Mouse (Mus musculus): ENCODE measurements at regions not wholly inside any gene's neighbourhood (a gene's known extent, or its start where the extent isn't known, plus 50 kb on each side); places are given as distances from the start of the nearest gene placed in this dataset.
A peak's percentile ranks its signal among the peaks of the same experiment; 100 is the strongest.

- 65% methylated on average over 5 of the region's 5 CpGs for WGBS
- peak; percentile 50 for DNase-seq (ENCODE audit: low spot score)
Observed at GRCm38 (mm10) chr4:39644849-39645248, 194.8 kb downstream of the 1700009N14Rik start.

DNA sequence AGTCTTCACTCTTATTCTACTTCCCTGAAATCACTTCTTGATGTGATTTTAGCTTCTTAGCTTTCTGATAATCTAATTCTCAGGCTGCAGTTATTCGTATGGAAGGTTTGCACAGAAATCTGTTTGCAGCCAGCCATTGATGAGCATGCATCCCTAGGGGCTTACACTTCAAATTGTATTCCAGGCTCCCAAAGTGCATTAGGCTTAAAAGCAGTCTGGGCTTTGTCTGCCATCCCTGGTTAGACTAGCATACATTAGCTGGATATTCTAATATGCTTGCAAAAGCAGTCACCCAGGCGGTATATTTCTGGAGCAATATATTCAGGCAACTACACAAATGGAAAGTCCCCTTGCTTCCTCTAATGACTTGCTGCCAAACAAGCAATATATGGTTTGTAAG is 210.4 kb downstream of the 1700009N14Rik start:
- Histone ChIP-seq H3K27ac (no peak overlapping the region), H3K27me3 (ENCODE audit: insufficient read depth, low read length) (no peaks in the 10 kb centered on the region), H3K4me3 (ENCODE audit: low read length) (no peak overlapping the region), H3K9me3 (ENCODE audit: low read length) (no peaks in the 10 kb centered on the region), H3K36me3 (ENCODE audit: insufficient read depth, low read length) (no peaks in the 10 kb centered on the region), H3K9ac (replicated peaks; ENCODE audit: low read length) (no peak overlapping the region), H3K4me2 (ENCODE audit: low read depth, low read length) (no peak overlapping the region), H3K4me1 (ENCODE audit: insufficient read depth, low read length) (no peaks in the 10 kb centered on the region)
- WGBS = 60% methylated on average over 2 of the region's 2 CpGs
- TF ChIP-seq CTCF (IDR thresholded peaks at IDR 0.05; ENCODE audit: low read depth) = no peak
- DNase-seq (ENCODE audit: low spot score) (peak; percentile 39), ATAC-seq (no peak)

More at GRCm38 (mm10) chr4:39644849-39645248, 194.8 kb downstream of the 1700009N14Rik start:
- no peak overlapping the region for H3K27ac ChIP-seq
- no peaks in the 10 kb centered on the region for H3K27me3 ChIP-seq (ENCODE audit: insufficient read depth, low read length)
- no peak overlapping the region for H3K4me2 ChIP-seq (ENCODE audit: low read depth, low read length)
- no peaks in the 10 kb centered on the region for H3K36me3 ChIP-seq (ENCODE audit: insufficient read depth, low read length)
- TF ChIP-seq CTCF (IDR thresholded peaks at IDR 0.05; ENCODE audit: low read depth) = no peak
- H3K9me3 ChIP-seq (ENCODE audit: low read length) = no peaks in the 10 kb centered on the region
- no peak for ATAC-seq
- no peak overlapping the region for H3K9ac ChIP-seq (replicated peaks; ENCODE audit: low read length)
- H3K4me3 ChIP-seq (ENCODE audit: low read length) = no peak overlapping the region
- no peaks in the 10 kb centered on the region for H3K4me1 ChIP-seq (ENCODE audit: insufficient read depth, low read length)

DNA sequence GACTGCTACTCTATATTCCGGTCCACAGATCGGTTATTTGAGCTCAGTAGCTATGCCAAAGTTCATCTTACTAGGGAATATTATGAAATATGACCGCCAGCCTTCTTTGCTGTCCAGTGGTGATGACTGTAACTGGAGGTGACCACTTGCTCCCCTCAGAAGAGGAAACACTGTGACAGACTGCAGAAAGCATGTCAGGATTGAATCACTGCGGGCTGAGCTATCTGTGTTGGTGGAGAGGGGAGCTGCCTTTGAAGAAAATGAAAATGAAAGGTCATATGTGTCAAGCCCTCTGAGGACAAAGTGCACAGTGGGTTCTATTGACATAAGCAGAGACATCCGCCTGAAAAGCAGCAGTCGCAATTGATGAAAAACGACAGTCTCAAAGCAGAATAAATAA is 222.5 kb downstream of the 1700009N14Rik start:
- 65% methylated on average over 7 of the region's 7 CpGs for WGBS
- no peak for TF ChIP-seq CTCF (IDR thresholded peaks at IDR 0.05; ENCODE audit: low read depth)
- no peak for ATAC-seq

GRCm38 (mm10) chr4:39695236-39695635 is 245.1 kb downstream of the 1700009N14Rik start:
- no peaks in the 10 kb centered on the region for H3K9me3 ChIP-seq (ENCODE audit: low read length)
- H3K9ac ChIP-seq (replicated peaks; ENCODE audit: low read length) = no peak overlapping the region
- no peaks in the 10 kb centered on the region for H3K36me3 ChIP-seq (ENCODE audit: insufficient read depth, low read length)
- H3K27ac ChIP-seq = no peak overlapping the region
- ATAC-seq = no peak
- no peak for DNase-seq (ENCODE audit: low spot score)
- no peaks in the 10 kb centered on the region for H3K4me1 ChIP-seq (ENCODE audit: insufficient read depth, low read length)
- no peaks in the 10 kb centered on the region for H3K27me3 ChIP-seq (ENCODE audit: insufficient read depth, low read length)
- no peak overlapping the region for H3K4me2 ChIP-seq (ENCODE audit: low read depth, low read length)
- no peak overlapping the region for H3K4me3 ChIP-seq (ENCODE audit: low read length)
- 10% methylated on average over 4 of the region's 4 CpGs for WGBS
- TF ChIP-seq CTCF (IDR thresholded peaks at IDR 0.05; ENCODE audit: low read depth) = no peak

More for the DNA sequence above, 222.5 kb downstream of the 1700009N14Rik start:
- DNase-seq (ENCODE audit: low spot score) = no peak
- no peak overlapping the region for H3K27ac ChIP-seq
- no peaks in the 10 kb centered on the region for H3K9me3 ChIP-seq (ENCODE audit: low read length)
- no peaks in the 10 kb centered on the region for H3K27me3 ChIP-seq (ENCODE audit: insufficient read depth, low read length)
- H3K4me3 ChIP-seq (ENCODE audit: low read length) = no peak overlapping the region
- H3K9ac ChIP-seq (replicated peaks; ENCODE audit: low read length) = no peak overlapping the region
- no peaks in the 10 kb centered on the region for H3K36me3 ChIP-seq (ENCODE audit: insufficient read depth, low read length)
- H3K4me2 ChIP-seq (ENCODE audit: low read depth, low read length) = no peak overlapping the region
- no peaks in the 10 kb centered on the region for H3K4me1 ChIP-seq (ENCODE audit: insufficient read depth, low read length)

DNA sequence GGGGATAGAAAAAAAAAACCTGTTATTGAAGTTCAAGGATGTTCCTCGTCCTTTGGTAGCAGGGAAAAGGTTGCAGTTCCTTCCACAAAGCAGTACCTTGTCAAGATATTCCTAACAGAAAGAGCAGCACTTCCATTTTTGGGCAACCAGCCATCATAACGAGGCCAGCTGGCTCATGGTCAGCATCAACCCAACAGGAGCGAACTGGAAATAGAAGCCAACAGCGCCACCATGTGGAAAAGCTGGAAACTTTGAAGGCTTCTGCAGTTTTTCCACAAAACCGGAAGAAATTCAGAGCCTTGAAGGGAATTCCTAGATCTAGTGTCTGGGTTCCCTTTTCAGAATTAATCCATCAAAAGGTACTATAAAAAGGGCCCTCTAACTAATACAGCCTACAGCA is 247.5 kb downstream of the 1700009N14Rik start:
- peak; percentile 74 for TF ChIP-seq CTCF (IDR thresholded peaks at IDR 0.05; ENCODE audit: low read depth)

GRCm38 (mm10) chr4:39699347-39699746 is 249.3 kb downstream of the 1700009N14Rik start:
- Histone ChIP-seq H3K9ac (replicated peaks; ENCODE audit: low read length) (no peak overlapping the region), H3K36me3 (ENCODE audit: insufficient read depth, low read length) (no peaks in the 10 kb centered on the region), H3K4me1 (ENCODE audit: insufficient read depth, low read length) (no peaks in the 10 kb centered on the region), H3K4me3 (ENCODE audit: low read length) (no peak overlapping the region), H3K9me3 (ENCODE audit: low read length) (no peaks in the 10 kb centered on the region), H3K4me2 (ENCODE audit: low read depth, low read length) (no peak overlapping the region), H3K27ac (no peak overlapping the region), H3K27me3 (ENCODE audit: insufficient read depth, low read length) (no peaks in the 10 kb centered on the region)
- no peak for ATAC-seq
- DNase-seq (ENCODE audit: low spot score) = no peak
- TF ChIP-seq CTCF (IDR thresholded peaks at IDR 0.05; ENCODE audit: low read depth) = no peak
- WGBS = 79% methylated on average over 2 of the region's 2 CpGs

More for the DNA sequence above, 247.5 kb downstream of the 1700009N14Rik start:
- ATAC-seq (0 out of 2 replicates have a peak, but pooled peaks have one; percentile 38), DNase-seq (ENCODE audit: low spot score) (peak; percentile 90)
- Histone ChIP-seq H3K4me2 (ENCODE audit: low read depth, low read length) (no peak overlapping the region), H3K27ac (no peak overlapping the region), H3K4me3 (ENCODE audit: low read length) (no peak overlapping the region), H3K36me3 (ENCODE audit: insufficient read depth, low read length) (no peaks in the 10 kb centered on the region), H3K9me3 (ENCODE audit: low read length) (no peaks in the 10 kb centered on the region), H3K4me1 (ENCODE audit: insufficient read depth, low read length) (no peaks in the 10 kb centered on the region), H3K9ac (replicated peaks; ENCODE audit: low read length) (no peak overlapping the region), H3K27me3 (ENCODE audit: insufficient read depth, low read length) (no peaks in the 10 kb centered on the region)
- WGBS = 32% methylated on average over 5 of the region's 5 CpGs

DNA sequence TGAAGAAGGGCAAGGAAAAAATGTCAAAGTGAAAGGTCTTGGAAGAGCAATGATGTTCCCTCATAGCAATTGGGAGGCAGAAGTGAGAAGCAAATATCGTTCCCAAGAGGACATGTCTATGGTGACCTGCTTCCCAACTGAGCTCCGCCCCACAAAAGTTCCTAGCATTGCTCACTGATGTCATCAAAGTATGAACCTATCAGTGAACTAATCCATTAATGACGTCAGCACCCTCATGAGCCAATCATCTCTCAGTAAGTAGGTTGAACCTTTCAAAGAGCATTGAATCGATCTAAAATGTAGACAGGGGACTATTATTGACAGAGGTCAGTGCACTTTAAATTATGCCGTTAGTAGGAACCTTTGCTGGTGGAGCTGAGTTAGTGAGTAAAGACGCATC is 267.4 kb downstream of the 1700009N14Rik start:
- Histone ChIP-seq H3K9me3 (ENCODE audit: low read length) (no peaks in the 10 kb centered on the region), H3K9ac (replicated peaks; ENCODE audit: low read length) (no peak overlapping the region), H3K4me1 (ENCODE audit: insufficient read depth, low read length) (no peaks in the 10 kb centered on the region), H3K36me3 (ENCODE audit: insufficient read depth, low read length) (no peaks in the 10 kb centered on the region), H3K4me3 (ENCODE audit: low read length) (no peak overlapping the region), H3K27ac (no peak overlapping the region), H3K27me3 (ENCODE audit: insufficient read depth, low read length) (no peaks in the 10 kb centered on the region), H3K4me2 (ENCODE audit: low read depth, low read length) (no peak overlapping the region)
- WGBS = 92% methylated on average over 6 of the region's 6 CpGs
- TF ChIP-seq CTCF (IDR thresholded peaks at IDR 0.05; ENCODE audit: low read depth) = no peak
- ATAC-seq (no peak), DNase-seq (ENCODE audit: low spot score) (no peak)

Data from hindbrain, postnatal 0 days (tissue).